Mouse (Mus musculus) forelimb bud, embryonic 11.5 days (tissue): ENCODE measurements around the gene Ilf3.

Experiments used
- DNase-seq: peaks from one replicate; pipeline ENCODE4 v3.0.0-alpha.2; 2012; ENCODE audit warnings: low read depth, low spot score

The Ilf3 gene

GRCm38 (mm10) chr9:21340411-21340810 is 27.3 kb upstream of the Ilf3 start:
- no peak for DNase-seq

DNA sequence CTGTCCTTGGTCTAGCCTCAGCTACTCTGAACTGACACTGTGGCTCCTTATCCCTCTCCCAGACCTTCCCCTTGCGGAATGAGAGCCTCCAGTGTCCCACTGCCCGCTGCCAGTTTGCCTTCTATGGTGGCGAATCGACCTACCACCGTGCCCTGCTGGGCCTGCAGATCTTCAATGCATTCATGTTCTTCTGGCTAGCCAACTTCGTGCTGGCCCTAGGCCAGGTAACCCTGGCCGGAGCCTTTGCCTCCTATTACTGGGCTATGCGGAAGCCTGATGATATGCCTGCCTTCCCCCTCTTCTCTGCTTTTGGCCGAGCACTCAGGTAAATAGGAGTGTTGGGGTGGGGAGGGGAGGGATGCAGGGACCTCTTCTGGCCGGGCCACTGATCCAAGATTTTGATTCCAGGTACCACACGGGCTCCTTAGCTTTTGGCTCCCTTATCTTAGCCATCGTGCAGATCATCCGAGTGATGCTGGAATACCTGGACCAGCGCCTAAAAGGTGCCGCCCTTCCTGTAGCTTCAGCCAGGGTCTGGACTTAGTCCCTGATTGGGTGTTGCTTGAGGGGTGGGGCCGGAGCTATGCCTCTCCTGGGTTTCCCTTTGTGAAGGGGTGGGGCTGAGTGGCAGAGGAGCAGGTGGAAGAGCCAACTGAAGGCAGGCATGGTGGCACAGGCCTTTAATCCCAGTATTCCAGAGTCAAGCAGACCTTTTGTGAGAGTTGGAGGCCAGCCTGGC is 20.9 kb upstream of the Ilf3 start:
- DNase-seq: no peak

- DNase-seq: no peak
These were observed 19.5 kb upstream of the Ilf3 start for GRCm38 (mm10) chr9:21348152-21348551.

- DNase-seq: no peak
These were observed 16.5 kb upstream of the Ilf3 start for GRCm38 (mm10) chr9:21351178-21351577.

DNA sequence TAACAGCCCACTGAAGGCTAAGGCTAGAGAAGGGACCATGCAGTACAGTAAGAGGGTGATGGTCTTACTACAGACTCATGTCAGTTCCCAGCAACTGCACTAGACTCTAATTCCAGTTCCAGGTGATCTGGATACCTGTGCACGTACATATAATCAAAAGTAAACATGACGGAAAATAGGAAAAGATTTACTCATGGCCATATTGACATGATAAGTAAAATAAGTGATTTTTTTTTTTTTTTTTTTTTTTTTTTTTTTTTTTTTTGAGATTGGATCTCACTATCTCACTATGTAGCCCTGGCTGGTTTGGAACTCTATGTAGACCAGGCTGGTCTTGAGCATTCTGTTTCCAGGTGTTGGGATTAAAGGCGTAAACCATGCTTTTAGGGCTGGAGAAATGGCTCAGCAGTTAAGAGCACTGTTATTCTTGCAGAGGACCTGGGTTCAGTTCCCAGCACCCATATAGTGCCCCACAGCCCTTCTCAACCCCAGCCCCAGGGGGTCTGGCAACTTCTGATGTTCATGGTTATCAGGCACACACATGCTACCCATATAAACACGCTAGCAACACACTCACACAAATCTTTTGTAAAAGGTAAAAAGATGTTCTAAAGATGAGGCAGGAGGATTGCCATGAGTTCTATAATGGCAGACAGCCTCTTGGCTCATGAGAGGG is 15.8 kb upstream of the Ilf3 start:
- no peak for DNase-seq

- DNase-seq: no peak
These were observed 15.0 kb upstream of the Ilf3 start for GRCm38 (mm10) chr9:21352463-21353372.

DNA sequence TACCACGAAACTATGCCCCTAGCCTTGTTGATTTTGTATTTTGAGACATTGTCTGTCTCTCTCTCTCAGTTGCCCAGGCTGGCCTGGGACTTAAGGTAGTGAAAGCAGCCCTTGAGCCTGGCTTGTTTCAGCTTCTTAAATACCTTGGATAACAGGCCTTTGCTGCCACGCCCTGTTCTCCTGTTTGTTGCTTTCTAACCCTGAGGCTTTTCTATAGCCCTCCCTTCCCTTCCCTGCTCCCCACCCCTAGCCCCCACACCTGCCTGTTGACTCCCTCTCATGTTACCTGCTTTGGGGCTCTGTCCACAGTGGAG is 14.3 kb upstream of the Ilf3 start:
- no peak for DNase-seq

DNA sequence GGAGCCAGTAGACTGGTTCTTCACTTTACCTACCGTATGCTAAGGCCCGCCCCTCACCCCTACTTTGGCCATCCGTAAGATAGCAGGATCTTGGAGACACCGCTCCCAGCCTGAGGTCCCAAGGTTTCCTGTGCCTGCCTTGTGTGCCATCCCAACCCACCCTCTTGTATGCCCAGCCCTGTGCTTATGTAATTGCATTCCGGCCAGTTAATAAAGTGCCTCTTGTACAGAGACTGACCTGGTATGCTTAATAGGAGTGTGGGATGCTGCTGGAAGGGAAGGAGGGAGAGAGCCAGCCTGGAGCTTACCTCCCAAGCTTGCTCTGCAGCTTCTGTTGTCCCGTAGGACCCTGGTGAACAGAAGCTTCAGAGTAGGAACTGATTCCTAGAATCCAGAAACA is 12.9 kb upstream of the Ilf3 start:
- no peak for DNase-seq

DNA sequence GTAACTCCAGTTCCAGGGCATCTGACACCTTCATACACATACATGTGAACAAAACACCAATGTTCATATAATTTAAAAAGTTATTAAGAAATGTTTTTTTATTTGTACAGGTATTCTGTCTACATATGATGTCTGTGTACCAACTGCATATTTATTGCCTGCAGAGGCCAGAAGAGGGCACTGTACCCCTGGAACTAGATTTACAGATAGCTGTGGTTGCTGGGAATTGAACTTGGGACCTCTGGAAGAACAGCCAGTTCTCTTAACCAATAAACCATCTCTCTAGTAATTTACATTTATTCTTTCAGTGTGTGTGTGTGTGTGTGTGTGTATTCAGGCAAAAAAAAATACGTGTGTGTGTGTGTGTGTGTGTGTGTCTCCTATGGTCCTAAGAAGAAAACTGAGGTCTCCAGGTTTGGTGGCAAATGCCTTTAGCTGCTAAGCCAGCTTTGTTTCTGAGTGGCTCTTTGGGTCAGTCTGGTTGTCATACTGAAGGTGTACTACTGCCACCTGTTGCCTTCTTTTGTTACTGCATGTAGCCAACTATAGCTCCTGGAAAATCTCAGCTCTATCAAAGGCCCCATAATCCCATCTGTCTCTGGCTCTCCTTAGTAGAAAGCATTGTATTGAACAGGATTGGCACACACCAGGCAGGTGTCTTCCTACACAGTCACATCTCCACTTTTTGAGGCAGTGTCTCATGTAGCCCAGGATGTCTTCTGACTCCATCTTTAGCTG is 10.5 kb upstream of the Ilf3 start:
- DNase-seq: peak; percentile 85

- peak; percentile 62 for DNase-seq
These were observed 990 bp upstream of the Ilf3 start for GRCm38 (mm10) chr9:21366541-21367220.

DNA sequence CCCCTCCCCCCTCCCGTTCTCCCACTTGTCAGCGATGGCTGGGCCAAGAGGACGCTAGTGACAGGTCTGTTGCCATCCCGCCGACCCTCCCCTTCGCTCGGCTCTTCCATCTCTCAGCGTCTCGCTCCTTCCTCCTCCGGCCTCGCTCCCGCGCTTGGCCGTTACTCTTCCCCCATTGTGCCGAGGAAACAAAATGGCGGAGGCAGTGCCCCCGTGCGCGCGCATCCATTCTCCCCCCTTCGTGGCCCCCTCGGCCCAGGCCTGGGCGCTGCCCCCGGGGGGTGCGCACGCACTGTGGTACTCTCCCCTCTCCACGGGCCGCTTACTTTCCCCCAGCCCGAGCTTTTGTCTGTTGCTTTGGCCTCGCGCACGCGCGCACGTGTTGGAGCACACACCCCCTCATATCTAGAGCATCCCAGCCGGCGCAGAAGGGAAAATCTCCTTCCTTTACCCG is 487 bp downstream of the Ilf3 start:
- peak; percentile 68 for DNase-seq

- no peak for DNase-seq
These were observed 1.4 kb downstream of the Ilf3 start for GRCm38 (mm10) chr9:21369080-21369479.

DNA sequence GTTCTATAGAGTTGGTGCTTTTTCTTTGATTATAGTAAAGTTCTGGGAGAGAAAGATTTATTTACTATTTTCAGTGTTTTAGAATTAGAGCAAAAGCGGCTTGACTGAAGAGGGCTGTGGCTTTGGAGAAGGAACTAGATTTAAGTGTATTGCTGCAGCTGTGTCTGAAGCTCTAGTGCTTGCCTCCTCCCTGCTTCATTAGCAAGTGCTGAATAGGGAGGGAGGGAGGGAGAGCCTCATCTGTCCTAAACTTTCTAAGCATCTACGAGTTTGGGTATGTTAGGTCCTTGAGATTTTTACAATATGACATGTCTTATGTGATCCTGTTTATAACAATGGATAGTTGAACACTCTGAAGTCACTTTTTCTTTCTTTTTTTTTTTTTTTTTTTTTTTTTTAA is 3.2 kb downstream of the Ilf3 start:
- DNase-seq: no peak

GRCm38 (mm10) chr9:21372508-21372907 is 4.8 kb downstream of the Ilf3 start:
- no peak for DNase-seq

GRCm38 (mm10) chr9:21379195-21379594 is 11.5 kb downstream of the Ilf3 start:
- DNase-seq: no peak

DNA sequence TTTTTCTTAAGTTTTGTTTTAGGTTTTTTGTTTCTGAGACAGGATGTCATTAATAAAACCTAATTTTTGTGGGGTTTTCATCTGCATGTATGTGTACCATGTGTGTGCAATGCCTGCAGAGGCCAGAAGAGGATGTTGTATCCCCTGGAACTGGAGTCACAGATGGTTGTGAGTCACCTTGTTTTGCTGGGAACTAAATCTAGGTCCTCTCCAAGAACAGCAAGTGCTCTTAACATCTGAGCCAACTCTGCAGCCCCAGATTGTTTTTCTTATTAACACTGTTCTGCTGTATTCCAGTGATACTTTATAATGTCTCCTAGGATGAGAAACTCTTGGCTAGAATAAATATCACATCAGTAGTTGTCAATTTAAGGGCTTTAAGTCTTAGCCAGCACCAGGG is 13.2 kb downstream of the Ilf3 start:
- DNase-seq: no peak

DNA sequence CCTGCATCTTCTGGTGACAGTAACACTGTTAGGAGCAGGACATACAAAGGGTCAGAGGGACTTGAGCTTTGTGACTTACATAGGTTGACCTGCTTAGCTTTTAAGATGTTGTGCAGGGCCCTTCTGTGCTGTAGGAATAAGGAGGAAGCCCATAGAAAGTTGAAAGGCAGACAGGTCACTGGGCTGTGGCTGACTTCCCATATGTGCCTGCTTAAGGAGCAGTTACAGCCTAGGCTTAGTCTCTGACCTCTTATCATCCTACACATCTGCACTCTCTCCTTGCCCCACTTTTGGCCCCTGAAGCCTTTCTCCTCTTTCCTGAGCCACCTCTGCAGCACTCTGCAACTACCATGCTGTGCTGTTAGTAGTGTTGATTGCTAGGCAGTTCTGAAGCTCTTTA is 16.3 kb downstream of the Ilf3 start:
- DNase-seq: no peak

- no peak for DNase-seq
These were observed 25.0 kb downstream of the Ilf3 start for GRCm38 (mm10) chr9:21392646-21393175.

- no peak for DNase-seq
These were observed 28.0 kb downstream of the Ilf3 start for GRCm38 (mm10) chr9:21395692-21396091.

DNA sequence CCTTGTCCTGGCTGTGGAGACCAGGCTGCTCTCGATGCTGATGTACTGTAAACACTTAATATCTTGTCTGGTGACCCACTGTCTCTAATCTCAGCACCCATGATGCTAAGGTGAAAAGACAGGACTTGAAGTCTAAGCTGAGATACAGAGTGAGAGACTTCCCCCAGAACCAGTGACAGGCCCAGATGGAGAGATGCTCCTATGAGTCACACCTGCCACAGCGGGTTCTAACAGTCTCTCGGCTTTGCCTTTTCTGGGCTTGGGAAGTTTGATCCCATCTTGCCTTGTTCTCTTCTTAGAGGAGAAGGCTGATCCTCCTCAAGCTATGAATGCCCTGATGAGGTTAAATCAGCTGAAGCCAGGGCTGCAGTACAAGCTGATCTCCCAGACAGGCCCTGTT is 29.5 kb downstream of the Ilf3 start:
- no peak for DNase-seq

GRCm38 (mm10) chr9:21401042-21401441 is 33.4 kb downstream of the Ilf3 start:
- DNase-seq: no peak
